Mouse (Mus musculus) large intestine, adult 2 months (tissue): ENCODE results near the gene Hoxa3. TPM values are rescaled to one million over a fixed set of nuclear protein-coding genes. Genes with fewer than 3 reads are reported as not detected.
A peak's percentile ranks its signal among the peaks of the same experiment; 100 is the strongest.

Source experiments
- DNase-seq: peaks from one replicate; pipeline ENCODE4 v3.0.0-alpha.2; 2012; ENCODE audit warnings: low read depth, low spot score
- WGBS: fragments of 180-500 bp; shearing (Covaris S2); methylation state at CpG from one replicate; pipeline ENCODE4 v1.1.7; 2018; 5-methylcytosine and 5-hydroxymethylcytosine counted together
- polyA plus RNA-seq: library from polyadenylated mRNA; depleted of rRNA; stranded (reverse); fragments of >200 nt; gene quantifications from 2 replicates; pipeline ENCODE4 v1.2.3, GENCODE M21; 2012

Gene Hoxa3
- polyA plus RNA-seq, 1 experiment, result 1.6 TPM

- WGBS, result 1% methylated on average over 54 of the region's 55 CpGs
- no peak for DNase-seq
These were observed 21.1 kb downstream of the Hoxa3 start for GRCm38 (mm10) chr6:52191860-52192550.

- WGBS, result 2% methylated on average over 95 of the region's 102 CpGs
- DNase-seq, result peak; percentile 85
These were observed 22.0 kb downstream of the Hoxa3 start, which contains the start of gene Hoxa4 for GRCm38 (mm10) chr6:52190906-52191810. Hoxa4 (minus strand) TSS chr6:52191753.

DNA sequence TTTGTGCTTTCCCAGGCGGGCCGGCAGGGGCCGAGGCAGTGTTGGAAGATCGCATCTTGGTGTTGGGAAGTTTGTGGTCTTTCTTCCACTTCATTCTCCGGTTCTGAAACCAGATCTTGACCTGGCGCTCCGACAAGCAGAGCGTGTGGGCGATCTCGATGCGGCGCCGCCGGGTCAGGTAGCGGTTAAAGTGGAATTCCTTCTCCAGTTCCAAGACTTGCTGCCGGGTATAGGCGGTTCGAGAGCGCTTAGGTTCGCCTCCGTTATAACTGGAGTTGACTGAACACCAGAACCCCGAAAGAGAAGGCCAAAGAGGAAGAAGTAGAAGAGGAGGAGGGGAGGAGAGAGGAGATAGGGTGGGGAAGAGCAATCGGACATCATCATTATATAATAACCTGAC lies 22.7 kb downstream of the Hoxa3 start:
- WGBS, result 24% methylated on average over 23 of the region's 23 CpGs
- no peak for DNase-seq

- 34% methylated on average over 8 of the region's 8 CpGs for WGBS
- no peak for DNase-seq
These were observed 23.2 kb downstream of the Hoxa3 start for GRCm38 (mm10) chr6:52189909-52190308.

- no peak for DNase-seq
- 21% methylated on average over 5 of the region's 5 CpGs for WGBS
These were observed 24.0 kb downstream of the Hoxa3 start for GRCm38 (mm10) chr6:52189172-52189591.

GRCm38 (mm10) chr6:52186500-52186899 lies 26.6 kb downstream of the Hoxa3 start:
- DNase-seq, result no peak
- 51% methylated on average over 1 of the region's 1 CpGs for WGBS

DNA sequence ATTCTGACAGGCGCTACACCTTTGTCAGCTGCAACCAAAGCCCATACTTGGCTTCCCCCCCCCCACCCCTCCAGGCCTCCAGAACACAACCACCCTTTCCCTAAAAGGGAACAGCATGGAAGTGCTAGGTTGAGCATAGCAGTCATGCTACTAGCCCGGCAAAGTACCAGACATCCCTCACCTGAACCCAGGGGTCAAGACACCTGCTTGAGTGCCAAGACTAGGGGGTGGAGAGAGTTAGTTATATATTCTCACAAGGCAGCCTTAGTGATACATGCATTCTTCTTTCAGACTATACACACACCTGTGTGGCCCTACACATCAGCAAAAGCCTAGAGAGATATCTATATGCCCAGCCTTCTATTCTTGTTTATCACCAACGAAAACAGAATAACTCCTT lies 27.3 kb downstream of the Hoxa3 start:
- WGBS, result 43% methylated on average over 3 of the region's 3 CpGs
- DNase-seq, result no peak

DNA sequence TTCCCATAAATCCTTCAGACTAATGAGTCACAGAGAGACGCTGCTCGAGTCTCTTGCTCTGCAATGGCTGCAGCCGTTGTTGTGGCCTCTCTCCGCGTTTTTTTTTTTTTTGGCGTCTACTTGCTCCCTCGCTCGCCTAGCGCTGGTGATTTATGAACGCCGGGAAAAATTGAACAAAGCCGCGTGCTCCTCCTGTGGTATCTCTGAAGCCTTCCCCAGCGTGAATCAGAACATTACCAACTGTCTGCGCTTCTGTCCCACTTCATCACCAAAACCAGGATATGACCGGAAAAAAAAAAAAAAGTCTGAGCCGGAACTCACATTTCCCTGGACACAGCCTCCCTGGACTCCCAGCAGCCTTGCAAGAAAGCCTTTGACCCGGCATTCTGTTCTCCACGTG lies 27.9 kb downstream of the Hoxa3 start:
- whole genome bisulfite sequencing, result 14% methylated on average over 19 of the region's 19 CpGs

GRCm38 (mm10) chr6:52184668-52185067 lies 28.5 kb downstream of the Hoxa3 start:
- no peak for DNase-seq
- whole genome bisulfite sequencing, result 32% methylated on average over 6 of the region's 6 CpGs

More for the DNA sequence above, 27.9 kb downstream of the Hoxa3 start:
- no peak for DNase-seq

- no peak for DNase-seq
- WGBS, result 24% methylated on average over 10 of the region's 10 CpGs
These were observed 29.6 kb downstream of the Hoxa3 start for GRCm38 (mm10) chr6:52183311-52184080.

DNA sequence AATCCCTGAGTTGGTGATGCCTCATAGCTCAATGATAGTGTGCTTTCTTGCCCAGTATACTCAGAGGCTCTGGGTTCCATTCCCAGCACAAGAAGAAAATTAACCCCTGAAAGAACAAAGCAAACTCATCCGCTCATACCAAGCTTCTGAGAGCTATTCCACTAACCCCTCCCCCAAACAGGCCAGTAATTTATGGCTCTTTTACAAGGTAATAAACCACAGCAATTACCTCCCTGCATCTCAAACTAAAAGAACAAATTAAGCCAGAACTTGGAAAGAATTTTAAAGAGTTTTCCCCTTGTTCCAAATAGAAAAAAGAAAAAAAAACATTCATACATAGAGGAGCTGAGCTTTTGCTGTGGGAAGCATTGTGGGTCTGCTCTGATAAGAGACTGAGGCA lies 30.3 kb downstream of the Hoxa3 start:
- DNase-seq, result no peak
- whole genome bisulfite sequencing, result 37% methylated on average over 1 of the region's 1 CpGs

- no peak for DNase-seq
- 42% methylated on average over 2 of the region's 2 CpGs for WGBS
These were observed 31.1 kb downstream of the Hoxa3 start for GRCm38 (mm10) chr6:52182030-52182429.

DNA sequence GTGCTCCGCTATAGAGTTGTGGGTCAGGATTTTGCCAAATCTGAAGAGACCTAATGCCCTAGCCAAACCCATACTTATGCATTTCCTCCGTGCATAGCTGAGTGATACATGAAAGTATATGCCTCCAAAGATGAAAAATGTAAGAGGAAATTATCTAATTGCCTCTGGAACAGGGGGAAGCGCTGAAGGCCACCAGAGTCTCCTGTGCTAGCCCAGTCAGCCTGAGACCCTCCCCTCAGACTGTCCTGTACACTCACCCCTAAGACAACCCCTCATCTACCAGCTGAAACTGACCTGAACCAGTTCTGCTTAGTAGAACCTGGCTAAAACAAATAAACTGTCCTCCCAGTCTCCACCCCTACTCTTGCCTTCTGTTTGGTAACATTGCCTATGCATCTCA lies 32.4 kb downstream of the Hoxa3 start:
- DNase-seq, result no peak
- WGBS, result 63% methylated on average over 3 of the region's 3 CpGs

DNA sequence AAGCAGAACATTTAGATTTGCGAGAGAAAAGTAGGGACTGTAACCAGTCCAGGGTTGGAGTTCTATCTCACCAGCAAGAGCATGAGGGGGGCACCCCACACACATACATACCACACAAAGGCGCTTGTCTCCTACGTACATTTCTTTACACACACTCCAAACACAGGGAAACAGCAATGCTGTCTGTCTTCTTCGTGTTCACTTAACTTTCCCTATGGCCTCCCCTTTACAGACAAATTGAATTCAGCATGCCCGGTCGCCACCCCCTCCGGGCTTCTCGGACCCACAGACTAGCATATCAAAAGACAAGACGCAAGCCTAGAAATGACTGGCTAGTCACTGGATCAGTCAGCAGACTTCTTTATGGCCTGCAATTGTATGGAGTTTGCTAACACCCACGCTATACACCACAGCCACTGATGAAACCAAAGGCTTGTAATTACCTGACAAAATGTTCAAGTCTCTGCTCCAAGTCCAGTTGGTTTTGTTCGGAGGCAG lies 32.9 kb downstream of the Hoxa3 start:
- 52% methylated on average over 11 of the region's 11 CpGs for WGBS
- no peak for DNase-seq

DNA sequence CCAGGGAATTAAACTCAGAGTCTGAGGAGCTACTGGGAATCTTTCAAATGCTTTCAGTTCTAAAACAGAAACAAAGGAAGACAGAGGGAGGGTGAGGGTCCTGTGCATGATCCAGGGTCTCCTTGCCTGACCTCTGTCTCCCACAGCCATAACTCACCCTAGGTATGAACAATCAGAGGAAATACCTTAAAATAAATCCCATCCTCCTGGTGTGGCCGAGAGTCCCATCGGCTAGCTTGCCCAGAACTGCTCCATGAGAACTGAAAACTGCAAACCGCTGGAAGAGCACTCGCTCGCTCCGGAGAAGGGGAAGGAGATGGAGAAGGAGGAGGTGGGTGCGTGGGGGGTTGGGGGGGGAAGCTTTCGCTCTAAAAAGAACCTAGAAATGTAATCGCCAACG lies 33.4 kb downstream of the Hoxa3 start:
- no peak for DNase-seq
- 60% methylated on average over 10 of the region's 10 CpGs for WGBS

DNA sequence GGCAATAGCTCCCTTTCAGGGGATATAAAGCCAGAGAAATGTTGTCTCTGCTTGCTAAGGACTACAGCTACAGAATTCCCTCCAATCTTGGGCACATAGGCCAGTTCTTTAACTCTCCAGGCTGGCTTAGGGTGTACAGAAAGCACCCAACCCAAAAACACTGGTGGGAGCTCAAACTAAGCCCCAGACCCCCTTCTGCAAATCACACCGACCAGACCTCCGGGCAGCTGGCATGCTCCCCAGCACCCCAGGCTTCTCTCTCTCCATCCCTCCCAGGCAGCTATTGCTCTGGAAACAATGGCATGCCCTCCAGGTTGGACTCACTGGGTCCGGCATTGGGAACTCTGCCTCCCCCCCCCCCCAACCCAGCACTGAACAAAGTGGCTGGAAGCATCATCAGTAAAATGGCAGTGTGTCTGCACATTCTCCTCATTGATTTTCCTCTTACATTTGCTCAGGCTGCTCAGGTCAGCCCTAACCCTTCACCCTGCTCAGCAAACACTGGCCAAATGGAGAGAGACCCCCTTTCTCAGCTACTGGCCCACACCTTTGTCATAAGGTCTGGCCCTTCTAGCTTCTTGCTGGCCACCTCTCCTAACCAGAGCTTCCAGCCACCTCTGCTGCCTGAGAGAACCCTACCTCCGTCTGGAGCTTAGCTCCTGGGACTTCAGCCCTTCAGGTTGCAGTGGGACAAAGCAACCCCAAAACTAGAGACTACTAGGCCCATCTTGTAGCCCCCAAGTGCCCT lies 34.0 kb downstream of the Hoxa3 start:
- DNase-seq, result no peak
- WGBS, result 38% methylated on average over 4 of the region's 4 CpGs

- no peak for DNase-seq
- 43% methylated on average over 9 of the region's 9 CpGs for WGBS
These were observed 35.3 kb downstream of the Hoxa3 start for GRCm38 (mm10) chr6:52177806-52178205.

GRCm38 (mm10) chr6:52177061-52177735 lies 35.9 kb downstream of the Hoxa3 start, which contains the start of gene 5730596B20Rik:
5730596B20Rik (plus strand) TSS chr6:52177498.
- 21% methylated on average over 36 of the region's 36 CpGs for WGBS
- no peak for DNase-seq

GRCm38 (mm10) chr6:52176391-52176790 lies 36.7 kb downstream of the Hoxa3 start:
- no peak for DNase-seq
- WGBS, result 18% methylated on average over 6 of the region's 6 CpGs
